Mouse (Mus musculus) G1E (cell line): ENCODE results near the gene Tbx1.

ENCODE experiments used
- CTCF ChIP-seq: IDR thresholded peaks from 2 replicates; pipeline ENCODE4 v1.5.1; 2012; ENCODE audit warnings: low read depth, low read length, inconsistent platforms, mixed read lengths
- GATA1 ChIP-seq: IDR thresholded peaks from 2 replicates; pipeline ENCODE4 v1.6.1; 2012; ENCODE audit warnings: borderline replicate concordance, low read length, inconsistent platforms, mixed read lengths
- POLR2AphosphoS5 ChIP-seq: IDR thresholded peaks from 2 replicates; pipeline ENCODE4 v1.6.1; 2012; ENCODE audit warnings: low read depth, low read length, inconsistent platforms; ENCODE audit not compliant: insufficient replicate concordance
- TAL1 ChIP-seq: conservative IDR thresholded peaks from 2 replicates; pipeline ENCODE4 v1.6.1; 2012; ENCODE audit warnings: low read depth, low read length, inconsistent platforms, mixed read lengths

DNA sequence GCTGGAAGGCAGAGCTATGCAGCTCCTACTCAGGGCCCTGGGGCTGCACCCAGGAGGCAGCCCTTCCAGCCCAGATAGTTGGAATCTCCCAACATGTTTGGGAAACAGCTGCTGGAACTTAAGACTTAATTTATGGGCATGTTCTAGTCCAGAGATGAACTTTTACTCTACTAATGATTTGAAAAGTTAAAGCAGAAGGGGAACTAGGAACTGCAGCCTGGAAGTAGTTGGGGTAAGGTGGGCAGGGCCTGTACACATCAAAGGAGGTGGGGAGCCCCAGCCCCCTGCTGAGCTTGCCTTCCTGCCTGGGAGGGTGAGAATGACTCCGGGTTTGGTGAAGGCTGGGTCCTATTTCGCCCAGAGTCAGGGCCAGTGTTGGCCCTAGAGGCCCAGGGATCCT is 35.8 kb downstream of the Tbx1 start:
- no peak for TF ChIP-seq CTCF
- TF ChIP-seq TAL1: no peak
- no peak for TF ChIP-seq GATA1
- no peak for TF ChIP-seq POLR2AphosphoS5
